Mouse (Mus musculus): Measurements from ENCODE around the gene Krtap16-3.

Gene Krtap16-3

GRCm38 (mm10) chr16:88962773-88963172 is at the start of gene Krtap16-3:
TSS of gene Krtap16-3 (minus strand) at chr16:88962873.
- no peak for DNase-seq (ENCODE audit: low spot score)

- DNase-seq (ENCODE audit: low spot score): no peak
Observed at GRCm38 (mm10) chr16:89010659-89011058, 48.0 kb upstream of the Krtap16-3 start, which contains the start of gene Krtap22-2. TSS of gene Krtap22-2 (minus strand) at chr16:89010759.

DNA sequence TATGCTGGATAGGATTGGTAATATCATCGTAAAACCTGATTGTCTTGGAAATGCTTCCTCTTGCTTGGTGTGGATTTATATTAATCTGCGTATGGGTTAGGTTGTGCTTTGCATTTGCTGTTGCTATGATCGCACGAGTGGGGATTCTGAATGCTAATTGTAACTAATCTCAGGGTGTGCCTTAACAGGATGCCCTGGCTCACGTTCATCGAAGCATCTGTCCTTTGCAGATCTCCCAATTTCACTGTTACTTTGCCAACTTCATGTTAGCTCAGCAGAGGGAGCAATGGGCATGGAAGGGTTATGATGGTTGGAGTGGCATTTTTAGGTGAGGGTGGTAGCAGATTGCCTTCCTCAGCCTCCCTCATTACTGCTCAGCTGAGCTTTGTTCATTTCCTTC is 21.6 kb downstream of the Krtap16-3 start:
- DNase-seq (ENCODE audit: low spot score): no peak

DNA sequence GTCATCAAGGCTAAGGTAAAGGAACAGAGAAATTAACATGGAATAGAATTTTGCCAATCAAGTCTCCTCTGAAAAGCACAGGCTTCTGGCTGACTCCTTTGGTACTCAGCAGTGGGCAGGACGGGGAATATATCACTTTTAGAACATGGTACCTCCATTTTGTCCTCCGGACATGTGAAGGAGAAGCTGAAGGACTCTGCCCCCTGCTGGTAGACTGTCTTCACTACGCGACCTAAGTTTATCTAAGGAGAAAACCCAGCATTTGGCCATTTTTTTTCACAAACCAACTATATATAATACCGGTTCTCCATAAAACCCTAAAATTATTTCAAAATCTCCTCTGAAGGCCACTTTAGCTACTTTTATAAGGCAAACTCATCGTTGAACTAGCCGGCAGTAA is 24.4 kb downstream of the Krtap16-3 start:
- DNase-seq (ENCODE audit: low spot score): peak; percentile 70

- DNase-seq (ENCODE audit: low spot score): no peak
Observed at GRCm38 (mm10) chr16:88932165-88932564, 30.5 kb downstream of the Krtap16-3 start, which contains the start of gene Krtap19-9b. TSS of gene Krtap19-9b (minus strand) at chr16:88932265.

Measured in embryo, embryonic 10.5 days (tissue).